Mouse (Mus musculus) heart, adult 2 months (tissue): Measurements from ENCODE around the gene Pde6d.
A peak's percentile ranks its signal among the peaks of the same experiment; 100 is the strongest.

Source experiments
- CTCF ChIP-seq: fragments of 200-600 bp; IDR thresholded peaks from 2 replicates; pipeline ENCODE4 v1.8.1; 2022; ENCODE audit warnings: antibody characterized with exemption, mild to moderate bottlenecking, moderate library complexity
- EP300 ChIP-seq: fragments of 200-500 bp; IDR thresholded peaks from 2 replicates; pipeline ENCODE4 v1.6.1; 2011; ENCODE audit warnings: low read depth, low read length, control low read depth; ENCODE audit not compliant: insufficient read depth

DNA sequence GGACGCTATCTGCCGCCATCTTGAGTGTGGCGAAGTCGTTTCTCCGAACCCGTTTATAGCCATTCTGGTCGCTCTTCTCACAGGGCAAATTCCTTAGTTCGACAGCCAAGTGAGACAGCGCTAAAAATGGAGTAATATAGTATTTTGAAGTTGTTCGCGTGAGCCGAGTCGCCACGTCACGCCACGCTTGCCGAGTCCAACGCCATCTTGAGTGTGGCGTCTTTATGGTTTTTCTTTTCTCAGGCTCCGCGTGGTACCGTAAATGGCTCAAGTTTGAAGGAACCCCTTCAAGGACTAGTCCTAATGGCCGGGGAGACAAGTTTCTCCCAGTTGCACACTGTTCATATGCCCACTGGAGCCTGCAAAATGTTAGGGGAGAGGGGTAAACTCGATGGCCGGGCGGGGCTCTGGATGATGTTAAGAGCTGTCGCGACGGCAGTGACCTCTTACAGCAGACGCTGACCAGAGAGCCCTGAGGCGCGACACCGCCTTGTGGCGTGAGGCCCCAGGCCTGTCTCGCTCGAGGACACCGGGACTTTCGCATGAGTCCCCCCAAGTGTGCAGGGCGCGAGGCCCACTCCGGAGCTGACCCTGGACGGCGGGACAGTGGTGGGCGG is 56.8 kb downstream of the Pde6d start:
- peak; percentile 88 for TF ChIP-seq CTCF
- peak; percentile 44; the same call in 1 of the 2 replicates for TF ChIP-seq EP300
